Mouse (Mus musculus) forebrain, embryonic 11.5 days (tissue): ENCODE results near the gene Mmgt2. TPM values are rescaled to one million over a fixed set of nuclear protein-coding genes. Genes with fewer than 3 reads are reported as not detected.
A peak's percentile ranks its signal among the peaks of the same experiment; 100 is the strongest.

ENCODE experiments used
- ATAC-seq: fragments of 200-750 bp; cut with Nextera tagmentation; replicated peaks from 2 replicates; pipeline ENCODE4 v1.8.0; 2017; ENCODE audit warnings: moderate TSS enrichment; ENCODE audit not compliant: low FRiP score
- DNase-seq: peaks from one replicate; pipeline ENCODE4 v3.0.0-alpha.2; 2017; ENCODE audit warnings: low spot score
- H3K27ac ChIP-seq: fragments of 300-500 bp; sonication (generic); 2 replicates; pipeline ENCODE4 v1.5.1; 2014; ENCODE audit warnings: low read depth, low read length
- H3K27me3 ChIP-seq: fragments of 300-500 bp; sonication (generic); 2 replicates; pipeline ENCODE4 v1.6.1; 2014; ENCODE audit warnings: mild to moderate bottlenecking, low read length, mixed read lengths; ENCODE audit not compliant: control insufficient read depth, insufficient read depth
- H3K36me3 ChIP-seq: fragments of 300-500 bp; sonication (generic); 2 replicates; pipeline ENCODE4 v1.6.1; 2014; ENCODE audit warnings: mild to moderate bottlenecking, low read length, moderate library complexity, mixed read lengths; ENCODE audit not compliant: control insufficient read depth, insufficient read depth
- H3K4me1 ChIP-seq: fragments of 300-500 bp; sonication (generic); replicated peaks from 2 replicates; pipeline ENCODE4 v1.6.1; 2014; ENCODE audit warnings: low read length, mixed read lengths; ENCODE audit not compliant: control insufficient read depth, insufficient read depth
- H3K4me2 ChIP-seq: fragments of 300-500 bp; sonication (generic); 2 replicates; pipeline ENCODE4 v1.6.1; 2014; ENCODE audit warnings: low read depth, mild to moderate bottlenecking, low read length, moderate library complexity, mixed read lengths; ENCODE audit not compliant: severe bottlenecking
- H3K4me3 ChIP-seq: fragments of 300-500 bp; sonication (generic); 2 replicates; pipeline ENCODE4 v1.5.1; 2014; ENCODE audit warnings: low read depth, low read length
- H3K9ac ChIP-seq: fragments of 300-500 bp; sonication (generic); 2 replicates; pipeline ENCODE4 v1.6.1; 2014; ENCODE audit warnings: low read length
- H3K9me3 ChIP-seq: fragments of 300-500 bp; sonication (generic); 2 replicates; pipeline ENCODE4 v1.6.1; 2016; ENCODE audit warnings: low read length, mixed read lengths; ENCODE audit not compliant: control insufficient read depth
- WGBS: fragments of 180-500 bp; shearing (Covaris S2); extraction: QIAGEN DNeasy Blood & Tissue Kit; methylation state at CpG from one replicate; pipeline ENCODE4 v1.1.7; 2014; 5-methylcytosine and 5-hydroxymethylcytosine counted together
- polyA plus RNA-seq: library from polyadenylated mRNA; unstranded; fragments of >200 nt; fragmentation: Nextera tagmentation; extraction: Ambion mirVana; gene quantifications from 2 replicates; pipeline ENCODE4 v1.2.1, GENCODE M21; 2014

The Mmgt2 gene
- polyA plus RNA-seq, 1 experiment from 2014 or later: 37.8 TPM

DNA sequence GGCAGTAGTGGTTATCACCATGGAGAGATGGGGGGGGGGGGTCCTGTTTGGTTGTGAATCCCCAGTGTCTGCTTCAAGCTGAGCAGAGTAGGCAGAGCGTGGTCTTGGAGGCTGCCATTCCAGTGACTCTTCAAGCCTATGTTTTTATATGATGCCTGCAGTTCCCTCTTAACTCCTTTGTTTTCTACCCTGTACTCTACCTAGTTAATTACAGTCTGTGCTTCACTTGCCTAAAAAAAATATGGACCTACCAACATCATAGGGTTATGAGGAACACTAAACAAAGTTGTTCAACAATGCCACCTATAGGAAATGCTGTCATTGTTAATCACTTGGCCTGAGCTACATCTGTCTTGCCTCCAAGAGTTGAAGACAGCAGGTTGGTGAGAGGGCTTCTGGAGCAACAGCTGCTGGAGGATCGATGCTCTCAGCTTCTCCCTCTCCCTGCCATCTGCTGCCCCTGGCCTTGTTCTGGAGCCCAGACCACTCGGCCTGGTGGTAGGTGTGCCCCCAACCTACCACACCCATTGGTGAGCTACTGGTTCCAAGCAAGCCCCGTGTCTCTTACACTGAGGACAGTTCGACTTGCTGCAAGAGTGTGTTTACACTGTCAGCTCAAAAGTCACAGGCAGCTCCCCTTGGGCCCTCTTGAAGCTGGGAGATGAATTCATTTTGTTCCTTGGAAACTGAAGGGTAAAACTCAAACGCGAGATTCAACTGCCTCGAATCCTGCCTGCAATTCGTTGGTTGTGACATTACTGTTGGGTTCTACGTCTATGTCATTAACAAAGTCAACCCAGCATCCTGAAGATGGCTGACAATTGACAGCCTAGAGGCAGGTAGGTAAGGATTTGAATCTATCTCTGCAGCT is 41.9 kb upstream of the Mmgt2 start:
- ATAC-seq (no peak), DNase-seq (no peak)
- Histone ChIP-seq H3K9me3 (no peaks in the 10 kb centered on the region), H3K27ac (no peak overlapping the region), H3K27me3 (no peaks in the 10 kb centered on the region), H3K9ac (no peak overlapping the region; the same call in 1 of the 2 replicates), H3K4me1 (peaks cover 18% of the 10 kb centered on the region), H3K4me3 (no peak overlapping the region), H3K4me2 (no peak overlapping the region), H3K36me3 (peaks cover 13% of the 10 kb centered on the region)
- WGBS: 75% methylated on average over 10 of the region's 10 CpGs

DNA sequence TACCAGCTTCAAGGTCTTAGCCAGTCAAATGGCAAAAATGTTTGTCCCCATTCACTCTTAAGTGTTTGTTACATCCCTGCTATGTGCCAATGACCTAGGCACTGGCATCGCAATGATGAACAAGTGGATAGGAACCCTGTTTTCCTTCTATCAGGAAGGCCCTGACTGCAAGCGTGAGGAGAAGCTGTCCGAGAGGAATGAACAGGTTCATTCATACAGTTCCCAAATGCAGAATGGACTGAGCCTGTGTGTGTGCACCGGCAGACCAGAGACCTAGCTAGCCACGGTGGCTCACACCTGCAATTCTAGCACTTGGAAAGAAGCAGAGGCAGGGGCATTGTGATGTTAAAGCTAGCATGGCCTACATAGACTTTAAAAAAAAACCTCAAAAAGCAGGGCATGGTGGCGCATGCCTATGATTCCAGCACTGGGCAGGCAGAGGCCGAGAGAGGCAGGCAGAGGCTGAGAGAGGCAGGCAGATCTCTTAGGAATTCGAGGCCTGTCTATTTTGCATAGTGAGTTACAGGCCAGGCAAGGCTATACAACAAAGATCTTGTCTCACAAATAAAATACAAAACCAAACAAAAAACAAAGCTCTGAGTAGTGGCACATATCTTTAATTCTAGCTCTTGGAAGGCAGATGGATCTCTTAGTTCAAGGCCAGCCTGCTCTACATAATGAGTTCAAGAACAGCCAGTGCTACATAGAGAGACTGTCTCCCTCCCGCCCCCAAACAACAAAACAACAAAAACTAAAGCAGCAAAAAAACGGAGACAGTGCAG is 41.1 kb upstream of the Mmgt2 start:
- H3K36me3 ChIP-seq: peaks cover 13% of the 10 kb centered on the region
- no peak overlapping the region for H3K4me3 ChIP-seq
- no peak overlapping the region for H3K4me2 ChIP-seq
- H3K9ac ChIP-seq: no peak overlapping the region
- ATAC-seq (no peak), DNase-seq (no peak)
- peaks cover 16% of the 10 kb centered on the region for H3K4me1 ChIP-seq
- WGBS: 76% methylated on average over 10 of the region's 10 CpGs
- H3K9me3 ChIP-seq: no peaks in the 10 kb centered on the region
- H3K27me3 ChIP-seq: no peaks in the 10 kb centered on the region
- H3K27ac ChIP-seq: no peak overlapping the region

DNA sequence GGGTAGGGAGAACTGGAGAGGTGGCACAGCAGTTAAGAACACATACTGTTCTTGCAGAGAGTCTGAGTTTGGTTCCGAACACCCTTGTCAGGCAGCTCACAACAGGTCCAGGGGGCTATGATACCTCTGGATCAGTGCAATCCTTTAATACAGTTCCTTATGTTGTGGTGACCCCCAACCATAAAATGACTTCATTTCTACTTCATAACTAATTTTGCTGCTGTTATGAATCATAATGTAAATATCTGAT is 40.6 kb upstream of the Mmgt2 start:
- Histone ChIP-seq H3K36me3 (peaks cover 13% of the 10 kb centered on the region), H3K9ac (no peak overlapping the region)

DNA sequence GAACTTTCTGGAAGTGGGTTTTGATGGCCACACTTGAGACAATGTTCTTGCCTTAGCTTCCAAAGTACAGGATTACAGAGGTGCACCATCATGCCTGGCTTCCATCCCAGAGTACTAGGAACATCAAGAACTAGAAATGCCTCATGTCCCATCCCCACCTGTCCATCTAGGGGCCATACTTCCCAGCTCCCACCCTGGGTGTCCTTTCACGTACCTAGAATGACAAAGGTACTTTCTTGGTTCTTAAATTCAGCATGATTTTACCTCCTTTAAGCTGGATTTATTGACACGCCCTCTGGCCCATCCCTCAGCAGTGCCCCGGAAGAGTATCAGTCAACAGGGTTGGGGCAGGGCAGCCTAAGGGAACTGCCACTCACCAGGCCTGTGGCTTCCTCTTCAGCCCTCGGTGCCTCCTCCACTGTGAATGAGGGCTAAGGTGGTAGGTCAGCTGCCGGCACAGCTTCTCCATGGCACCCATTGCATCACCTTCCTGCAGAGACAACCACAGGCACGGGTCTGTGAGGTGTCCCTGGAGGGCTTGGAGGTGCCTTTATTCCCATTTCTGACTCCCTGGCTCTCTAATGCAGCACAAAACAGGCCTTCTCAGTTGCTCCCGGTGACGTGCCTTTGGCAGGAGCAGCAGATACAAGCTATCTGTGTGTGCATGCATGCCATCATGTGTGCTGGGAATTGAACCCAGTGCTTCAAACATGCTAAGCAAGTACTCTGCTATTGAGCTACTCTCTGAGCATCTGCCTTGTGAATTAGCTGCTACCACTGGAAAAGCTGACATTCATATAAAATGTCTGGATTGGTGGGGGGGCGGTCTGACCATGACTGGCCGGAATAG is 39.4 kb upstream of the Mmgt2 start:
- no peak overlapping the region for H3K4me3 ChIP-seq
- no peaks in the 10 kb centered on the region for H3K27me3 ChIP-seq
- peaks cover 13% of the 10 kb centered on the region for H3K36me3 ChIP-seq
- peaks cover 16% of the 10 kb centered on the region for H3K4me1 ChIP-seq
- no peak for ATAC-seq
- H3K27ac ChIP-seq: no peak overlapping the region
- DNase-seq: no peak
- no peaks in the 10 kb centered on the region for H3K9me3 ChIP-seq
- no peak overlapping the region for H3K4me2 ChIP-seq
- H3K9ac ChIP-seq: no peak overlapping the region
- 85% methylated on average over 10 of the region's 10 CpGs for WGBS

More for the DNA sequence above, 40.6 kb upstream of the Mmgt2 start:
- Histone ChIP-seq H3K4me1 (peaks cover 16% of the 10 kb centered on the region), H3K27me3 (no peaks in the 10 kb centered on the region), H3K27ac (no peak overlapping the region), H3K4me3 (no peak overlapping the region), H3K4me2 (no peak overlapping the region), H3K9me3 (no peaks in the 10 kb centered on the region)
- ATAC-seq (no peak), DNase-seq (no peak)
- 94% methylated on average over 1 of the region's 1 CpGs for WGBS

DNA sequence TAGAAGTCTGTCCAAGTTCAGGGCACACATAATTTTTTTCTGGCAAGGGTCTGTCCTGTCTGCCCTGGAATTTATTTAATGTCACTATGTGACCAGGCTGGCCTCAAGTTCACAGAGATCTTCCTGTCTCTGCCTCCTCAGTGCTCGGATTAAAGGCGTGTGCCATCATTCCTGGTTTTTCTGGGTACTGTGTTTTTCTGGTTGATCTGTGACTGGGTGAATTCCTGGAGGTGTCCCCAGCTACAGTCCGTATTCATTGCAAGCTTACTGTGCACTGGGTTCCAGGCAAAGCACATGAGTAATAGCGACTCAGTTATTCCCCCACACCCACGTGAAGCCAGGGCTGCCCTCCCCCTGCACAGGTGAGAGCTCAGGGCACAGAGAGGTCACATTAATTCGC is 38.2 kb upstream of the Mmgt2 start:
- DNase-seq (no peak), ATAC-seq (no peak)
- no peaks in the 10 kb centered on the region for H3K27me3 ChIP-seq
- H3K36me3 ChIP-seq: peaks cover 8% of the 10 kb centered on the region
- H3K4me2 ChIP-seq: no peak overlapping the region
- no peaks in the 10 kb centered on the region for H3K9me3 ChIP-seq
- H3K27ac ChIP-seq: no peak overlapping the region
- no peak overlapping the region for H3K4me3 ChIP-seq
- WGBS: 85% methylated on average over 6 of the region's 6 CpGs
- no peak overlapping the region for H3K9ac ChIP-seq
- peaks cover 6% of the 10 kb centered on the region for H3K4me1 ChIP-seq

DNA sequence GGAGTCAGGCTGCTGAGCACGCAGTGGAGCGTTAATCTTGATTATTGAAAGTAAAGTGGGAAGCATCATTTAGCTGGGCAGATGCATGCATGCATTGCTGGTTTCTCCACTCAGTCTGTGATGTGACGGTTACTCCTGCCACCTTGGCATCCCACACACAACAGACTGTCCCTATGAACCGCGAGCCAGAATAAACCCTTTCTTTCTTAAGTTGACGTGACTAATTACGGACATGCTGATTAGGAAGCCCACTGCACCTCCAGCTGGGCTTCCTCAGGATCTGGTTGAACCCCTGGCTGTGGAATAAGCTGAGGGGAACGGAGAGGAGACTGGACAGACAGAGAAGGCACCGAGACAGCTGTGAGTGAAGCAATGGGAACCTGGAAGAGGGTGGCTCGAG is 35.9 kb upstream of the Mmgt2 start:
- DNase-seq: no peak

DNA sequence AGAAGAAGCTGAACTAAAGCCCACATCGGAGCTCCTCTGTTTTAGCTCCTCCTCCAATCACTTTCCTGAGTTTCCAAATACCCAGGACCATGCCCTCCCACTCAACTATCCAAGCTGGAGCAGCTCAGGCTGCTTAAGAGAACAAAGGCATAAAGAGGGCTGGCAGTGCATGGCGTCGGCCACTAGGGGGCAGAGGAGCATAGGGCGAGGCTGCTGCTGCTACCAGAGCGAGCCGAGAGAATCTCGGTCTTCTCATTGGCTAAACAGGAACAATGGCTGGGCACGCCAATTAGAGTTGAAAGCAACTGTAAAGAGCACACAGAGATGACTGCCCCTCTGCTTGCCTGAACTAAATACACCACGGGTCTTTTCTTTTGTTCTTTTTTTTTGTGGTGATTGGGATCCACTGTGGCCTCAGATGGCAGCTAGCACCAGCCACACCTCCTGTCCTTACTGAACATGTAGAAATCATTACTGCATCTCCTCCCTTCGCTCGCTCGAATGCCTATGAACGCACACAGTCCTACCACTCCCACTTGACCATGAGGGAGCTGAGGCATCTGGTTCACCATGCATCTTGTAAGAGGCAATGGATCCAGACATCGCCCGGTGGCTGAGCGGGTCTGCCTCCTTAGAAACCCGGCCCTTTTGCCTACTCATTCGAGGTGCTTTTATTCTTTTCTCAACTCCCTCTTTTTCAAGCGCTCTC is 34.7 kb upstream of the Mmgt2 start:
- no peaks in the 10 kb centered on the region for H3K36me3 ChIP-seq
- H3K9me3 ChIP-seq: no peaks in the 10 kb centered on the region
- WGBS: 7% methylated on average over 19 of the region's 19 CpGs
- H3K4me2 ChIP-seq: peak overlapping the region; percentile 40
- DNase-seq: peak; percentile 98
- peak overlapping the region; percentile 60 for H3K9ac ChIP-seq
- H3K27ac ChIP-seq: peak overlapping the region; percentile 73
- H3K27me3 ChIP-seq: no peaks in the 10 kb centered on the region
- no peaks in the 10 kb centered on the region; the same call in 1 of the 2 replicates for H3K4me1 ChIP-seq
- H3K4me3 ChIP-seq: peak overlapping the region; percentile 9; the same call in 1 of the 2 replicates
- ATAC-seq: peak; percentile 94

More for the DNA sequence above, 35.9 kb upstream of the Mmgt2 start:
- no peaks in the 10 kb centered on the region for H3K9me3 ChIP-seq
- no peak overlapping the region for H3K27ac ChIP-seq
- peak overlapping the region; percentile 60 for H3K9ac ChIP-seq
- H3K4me1 ChIP-seq: no peaks in the 10 kb centered on the region; the same call in 1 of the 2 replicates
- no peaks in the 10 kb centered on the region for H3K36me3 ChIP-seq
- H3K4me2 ChIP-seq: no peak overlapping the region
- no peak overlapping the region for H3K4me3 ChIP-seq
- WGBS: 75% methylated on average over 10 of the region's 10 CpGs
- no peaks in the 10 kb centered on the region for H3K27me3 ChIP-seq
- no peak for ATAC-seq
